Mouse (Mus musculus): Measurements from ENCODE around the gene Nradd.

DNA sequence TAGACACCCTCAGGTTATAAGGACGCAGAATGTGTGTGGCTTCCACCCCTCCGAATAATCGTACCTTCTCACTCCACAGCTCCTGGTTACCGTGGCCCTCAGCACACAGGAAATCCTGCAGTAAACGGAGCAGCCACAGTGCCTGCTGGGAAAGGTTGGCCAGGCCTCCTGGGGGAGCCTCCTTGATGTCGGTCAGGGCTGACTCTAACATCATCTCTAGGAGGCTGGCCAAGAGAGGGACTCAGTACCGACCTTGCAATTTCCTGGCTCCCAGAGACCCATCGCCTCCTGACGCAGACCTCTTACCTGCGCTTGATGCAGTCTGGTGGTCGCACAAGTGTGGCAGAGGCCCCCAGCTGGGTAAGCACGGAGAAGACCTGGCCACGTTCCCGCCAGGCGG, 8.4 kb upstream of the Nradd start:
- TF ChIP-seq CTCF (IDR thresholded peaks at IDR 0.05), result no peak
- TF ChIP-seq EP300 (IDR thresholded peaks at IDR 0.05; ENCODE audit: insufficient read depth, low read depth, low read length), result no peak

Measured in heart, adult 2 months (tissue).